Mouse (Mus musculus): ENCODE results near the gene Rhebl1.
A peak's percentile ranks its signal among the peaks of the same experiment; 100 is the strongest.

Rhebl1 gene

DNA sequence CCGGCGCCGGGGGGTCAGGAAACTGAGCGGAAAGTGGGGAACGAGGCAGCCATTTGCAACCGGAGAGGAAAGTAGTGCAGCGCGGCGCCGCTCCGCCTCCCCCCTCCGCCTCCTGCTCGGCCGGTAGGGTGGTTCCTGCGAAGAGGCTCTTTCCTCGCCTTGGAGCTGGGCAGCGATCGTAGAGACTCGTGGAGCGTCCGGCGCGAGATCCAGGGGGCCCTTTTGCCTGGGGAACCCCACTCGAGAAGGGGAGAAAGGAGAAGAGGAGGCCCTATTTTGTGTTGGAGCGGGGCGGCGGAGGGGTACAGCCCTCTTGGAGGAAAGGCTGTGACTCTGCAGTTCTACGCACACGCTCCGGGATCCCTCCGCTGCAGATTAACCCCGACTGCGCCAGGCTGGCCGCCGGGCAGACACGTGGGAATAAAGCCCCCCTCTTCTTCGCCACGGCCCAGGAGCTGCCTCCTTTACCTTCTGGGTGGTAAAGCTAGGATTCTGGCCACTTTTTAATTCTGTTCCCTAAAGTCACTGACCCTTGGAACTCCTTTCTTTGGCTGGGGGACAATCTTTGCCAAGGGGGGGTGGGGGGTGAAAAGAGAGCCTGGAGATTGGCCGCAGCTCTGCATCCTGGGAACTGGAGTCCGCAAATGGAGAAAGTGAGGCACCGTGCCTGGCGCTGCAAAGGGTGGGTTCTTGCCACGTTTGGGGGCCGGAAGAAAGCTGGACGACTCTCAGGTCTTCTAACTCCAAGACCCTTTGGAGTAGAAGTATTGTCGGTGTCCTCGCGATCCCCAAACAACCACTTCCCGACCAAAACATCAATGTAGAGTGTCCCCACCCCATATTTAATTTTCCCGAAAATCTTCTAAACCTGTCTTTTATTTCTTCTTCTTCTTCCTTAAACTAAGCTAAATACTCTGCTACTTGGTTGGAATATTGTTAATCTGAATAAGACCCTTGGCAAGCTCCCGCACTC, 22.1 kb downstream of the Rhebl1 start:
- peak; percentile 95 for DNase-seq (ENCODE audit: low read depth, low spot score)

DNA sequence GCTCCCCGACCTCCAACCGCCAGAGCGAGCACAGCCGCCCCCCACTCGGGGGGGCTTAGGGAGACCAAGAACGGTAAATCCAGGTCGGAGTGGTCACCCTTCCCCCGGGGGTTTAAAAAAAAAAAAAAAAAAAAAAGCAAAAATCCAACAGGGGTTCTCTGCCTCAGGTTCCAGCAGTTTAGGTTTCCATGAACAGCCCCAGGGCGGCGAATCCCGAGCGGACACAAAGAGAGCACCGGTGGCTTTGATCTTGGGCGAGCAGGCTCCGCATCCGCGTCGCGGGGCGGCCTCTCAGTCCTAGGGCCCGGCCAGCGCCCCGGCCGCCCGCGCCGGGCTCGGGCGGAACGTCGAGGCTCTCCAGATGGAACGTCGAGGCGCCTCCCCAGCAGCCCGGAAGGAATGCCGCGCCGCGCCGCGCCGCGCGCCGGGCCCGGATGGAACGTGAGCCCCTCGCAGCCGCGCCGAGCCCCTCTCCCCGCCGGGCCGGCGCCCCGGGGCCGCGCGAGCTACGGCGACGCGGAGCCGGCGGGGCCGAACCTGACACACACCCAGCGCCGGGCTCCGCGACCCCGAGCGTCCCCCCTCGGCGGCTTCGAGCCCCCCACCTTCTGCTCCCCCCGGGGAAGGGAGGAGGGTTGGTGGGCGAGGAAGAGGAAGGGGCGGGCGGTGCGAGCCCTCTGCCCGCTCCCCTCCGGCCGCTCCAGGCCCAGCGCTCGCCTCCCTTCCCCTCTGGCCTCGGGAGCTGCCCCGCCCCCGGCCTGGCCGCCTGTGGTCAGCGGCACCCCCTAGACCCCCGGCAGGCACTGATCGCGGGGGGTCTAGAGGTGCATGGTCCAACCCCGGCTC, 23.0 kb downstream of the Rhebl1 start, which contains the start of gene Kmt2d:
Kmt2d (minus strand) TSS at position 135 of the 846 bp plus-strand sequence.
- DNase-seq (ENCODE audit: low read depth, low spot score): peak; percentile 62

DNA sequence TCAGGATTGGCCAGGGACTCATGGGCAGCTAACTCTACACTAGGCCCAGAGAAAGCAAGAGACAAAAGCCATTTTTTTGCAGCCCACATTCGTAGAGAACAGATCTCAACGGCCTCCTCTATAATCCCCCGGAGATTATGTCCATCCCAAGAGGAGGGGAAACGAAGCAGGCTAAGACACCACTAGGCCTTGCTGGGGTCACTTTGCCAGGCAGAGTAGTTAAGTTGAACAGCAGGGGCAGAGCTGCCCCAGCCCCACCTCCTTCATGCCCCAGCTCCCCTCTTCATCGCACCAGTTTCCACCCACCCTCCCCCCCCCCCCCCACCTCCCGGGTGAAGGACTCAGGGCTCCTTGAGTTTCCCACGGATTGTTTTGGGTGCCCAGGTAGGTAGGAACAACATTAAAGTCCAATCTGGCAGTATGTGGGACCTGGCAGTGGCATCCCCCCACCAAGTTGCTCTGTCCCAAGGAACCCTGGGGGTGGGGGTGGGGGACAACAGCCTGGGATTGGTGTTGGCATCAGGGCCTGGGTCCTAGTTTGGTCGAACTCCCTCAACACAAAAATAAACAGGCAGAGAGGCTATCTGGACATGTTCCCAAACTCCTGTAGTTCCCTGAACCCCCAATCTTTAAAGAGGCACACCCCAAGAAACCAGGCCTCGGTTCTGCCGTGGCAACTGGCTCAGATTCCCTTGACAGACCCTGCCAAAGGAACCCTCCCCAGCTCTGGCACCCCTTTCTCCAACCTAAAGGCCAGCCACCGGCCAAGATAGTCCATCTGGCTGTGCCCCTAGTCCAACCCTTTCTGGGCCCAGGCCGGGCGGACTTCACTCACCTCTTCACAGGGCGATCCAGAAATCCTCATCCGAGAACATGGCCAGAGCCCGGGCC, 23.9 kb downstream of the Rhebl1 start:
- no peak for DNase-seq (ENCODE audit: low read depth, low spot score)

DNA sequence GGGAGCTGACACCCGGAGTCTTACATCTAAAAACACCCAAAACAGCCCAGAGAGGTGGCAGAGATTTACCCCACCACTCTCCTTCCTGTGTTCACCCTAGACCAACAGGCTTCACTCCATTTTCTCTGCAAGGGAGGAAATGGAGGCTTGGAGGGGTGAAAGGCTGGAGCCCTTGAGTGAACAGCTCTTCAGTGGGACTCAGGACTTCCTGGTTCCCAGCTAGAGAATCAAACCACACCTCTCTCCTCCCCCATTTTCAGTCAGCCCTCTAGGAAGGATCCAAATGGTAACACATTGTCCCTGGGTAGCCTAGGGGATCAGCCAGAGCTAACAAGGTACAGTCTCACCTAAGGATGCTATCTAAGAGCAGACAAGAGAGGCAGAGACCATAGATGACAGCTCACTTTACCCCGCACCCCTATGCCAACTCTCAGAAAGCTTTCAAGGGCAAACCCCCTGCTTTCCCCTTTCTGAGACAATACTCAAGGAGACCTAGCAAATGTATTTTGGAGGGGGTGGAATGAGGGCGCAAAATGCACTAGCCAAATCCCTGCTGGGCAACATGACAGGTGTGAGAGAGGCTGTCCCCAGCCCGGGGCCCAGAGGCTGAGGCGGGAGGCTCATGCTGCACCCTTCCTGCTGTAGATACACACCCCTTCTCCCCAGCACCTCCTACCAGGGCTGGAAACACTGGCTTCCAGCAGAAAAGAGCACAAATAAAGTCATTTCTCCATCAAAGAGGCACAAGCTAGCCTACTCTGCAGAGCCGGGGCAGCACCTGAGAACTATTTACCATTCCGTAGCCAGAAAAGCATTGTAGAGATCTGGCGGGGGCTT, 24.8 kb downstream of the Rhebl1 start:
- peak; percentile 51 for DNase-seq (ENCODE audit: low read depth, low spot score)

DNA sequence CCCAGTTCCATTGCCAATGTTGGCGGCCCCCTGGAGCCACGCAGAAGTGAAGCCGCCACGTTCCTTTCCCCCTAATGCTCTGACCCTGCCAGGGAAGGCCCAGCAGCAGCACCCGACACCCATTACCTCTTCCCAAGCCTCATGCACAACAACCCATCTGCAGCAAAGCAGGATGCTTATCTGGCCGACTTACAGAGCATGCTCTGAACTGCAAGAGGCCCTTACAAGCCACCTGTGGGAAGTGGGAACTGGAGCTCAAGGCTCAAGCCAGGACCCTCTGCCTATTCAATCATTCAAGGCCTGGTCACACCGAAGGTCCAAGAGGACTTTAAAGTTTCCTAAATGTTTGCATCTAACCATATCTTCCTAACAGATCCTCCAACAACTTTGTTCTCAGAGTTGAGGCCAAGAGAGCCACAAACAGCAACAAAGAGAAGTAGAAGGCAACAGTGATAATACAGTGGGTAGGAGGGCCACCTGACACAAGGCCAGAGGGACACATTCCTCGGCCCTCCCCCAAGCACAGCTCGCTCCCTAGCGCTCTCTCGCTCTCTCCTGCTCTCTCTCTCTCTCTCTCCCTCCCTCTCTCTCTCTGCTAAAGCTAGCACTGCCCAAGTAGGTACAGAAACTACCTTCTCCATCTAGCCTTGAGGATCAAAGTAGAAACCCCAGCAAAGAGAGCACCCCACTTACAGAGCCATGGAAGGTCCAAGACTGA, 25.8 kb downstream of the Rhebl1 start:
- DNase-seq (ENCODE audit: low read depth, low spot score): no peak

DNA sequence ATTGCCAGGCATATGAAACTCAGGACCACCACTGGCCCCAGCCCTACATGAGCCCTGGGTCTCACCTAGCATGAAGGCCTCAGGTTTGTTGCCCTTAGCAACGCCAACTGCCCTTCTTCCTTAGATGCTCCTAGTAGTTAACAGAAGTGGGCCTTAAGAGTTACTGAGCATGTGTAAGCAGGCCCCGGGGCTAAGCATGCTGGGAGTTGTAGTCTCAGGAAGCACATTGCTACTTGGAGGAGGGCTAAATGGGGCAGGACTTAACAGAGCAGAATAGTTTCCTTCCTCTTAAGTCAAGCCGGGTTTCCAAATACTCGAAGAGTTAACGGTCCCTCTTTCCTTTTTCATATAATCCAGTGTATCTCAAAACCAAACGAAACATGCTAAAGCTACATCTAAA, 27.0 kb downstream of the Rhebl1 start:
- DNase-seq (ENCODE audit: low read depth, low spot score): peak; percentile 80

DNA sequence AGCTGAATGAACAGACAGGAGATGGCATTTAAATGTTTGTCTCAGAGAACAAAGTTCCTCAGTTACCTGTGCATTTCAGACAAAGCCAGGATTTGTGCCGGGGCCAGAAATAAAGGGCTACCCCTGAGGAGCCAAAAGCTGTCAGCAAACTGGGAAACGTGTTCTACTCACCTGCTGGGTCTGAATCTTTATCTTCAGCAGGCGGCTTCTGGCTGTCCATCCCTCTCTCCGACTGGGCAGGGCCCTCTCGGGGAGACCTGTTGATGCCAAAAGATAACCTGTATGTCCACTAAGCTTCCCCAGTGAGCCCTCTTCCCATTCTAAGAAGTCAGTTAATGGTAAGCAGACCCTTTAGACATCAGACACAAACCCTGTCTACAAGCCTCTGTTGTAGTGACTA, 27.8 kb downstream of the Rhebl1 start:
- no peak for DNase-seq (ENCODE audit: low read depth, low spot score)

DNA sequence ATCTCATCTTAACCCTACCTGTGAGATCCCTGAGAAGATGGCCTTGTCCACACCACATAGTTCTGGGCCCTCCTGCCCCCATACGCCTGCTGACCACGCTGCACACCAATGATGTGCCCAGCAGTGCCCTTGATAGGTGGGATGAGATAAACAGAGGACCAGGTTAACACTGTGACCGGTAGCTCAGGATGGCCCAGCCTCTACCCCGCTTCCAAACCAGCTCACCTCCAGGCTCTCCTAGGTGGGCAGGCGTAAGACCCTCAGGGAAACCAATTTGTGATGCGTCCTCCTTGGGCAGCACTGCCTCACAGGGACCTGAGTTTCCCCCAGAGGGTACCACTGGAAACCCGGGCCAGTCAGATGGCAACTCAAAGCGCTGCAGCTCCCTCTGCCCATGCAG, 28.6 kb downstream of the Rhebl1 start:
- DNase-seq (ENCODE audit: low read depth, low spot score): no peak

DNA sequence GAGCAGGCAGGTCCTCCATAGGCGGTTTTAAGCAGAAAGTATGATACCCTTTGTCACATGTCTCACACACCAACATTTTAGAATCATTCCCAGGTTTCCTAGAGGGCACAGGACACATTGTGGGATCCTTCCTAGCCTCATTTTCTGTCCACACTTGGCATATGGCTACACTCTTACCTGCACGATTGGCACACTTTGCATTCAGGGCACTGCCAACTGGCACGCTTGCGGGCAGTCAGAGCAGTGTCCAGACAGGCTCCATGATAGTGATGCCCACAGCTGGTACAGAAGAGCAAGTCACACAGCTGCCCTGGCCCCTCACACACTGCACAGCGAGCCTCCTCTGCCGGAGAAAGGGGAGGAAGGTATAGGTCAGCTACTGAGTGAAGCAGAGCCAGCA, 29.4 kb downstream of the Rhebl1 start:
- DNase-seq (ENCODE audit: low read depth, low spot score): no peak

DNA sequence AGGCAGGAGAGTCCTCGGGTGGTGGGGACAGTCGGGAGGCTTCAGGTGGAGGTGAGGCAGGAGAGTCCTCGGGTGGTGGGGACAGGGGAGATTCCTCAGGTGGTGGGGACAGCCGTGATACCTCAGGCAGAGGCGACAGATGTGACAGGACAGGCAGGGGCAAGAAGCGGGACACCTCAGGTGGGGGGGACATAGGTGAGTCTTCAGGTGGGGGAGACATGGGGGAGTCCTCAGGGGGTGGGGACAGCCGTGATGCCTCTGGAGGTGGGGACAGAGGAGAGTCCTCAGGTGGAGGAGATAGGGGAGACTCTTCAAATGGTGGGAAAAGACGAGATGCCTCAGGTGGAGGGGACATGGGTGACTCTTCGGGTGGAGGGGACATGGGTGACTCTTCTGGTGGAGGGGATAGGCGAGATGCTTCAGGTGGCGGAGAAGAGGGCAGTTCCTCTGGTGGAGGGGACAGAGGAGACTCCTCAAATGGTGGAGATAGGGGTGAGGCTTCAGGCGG, 30.8 kb downstream of the Rhebl1 start:
- DNase-seq (ENCODE audit: low read depth, low spot score): no peak

DNA sequence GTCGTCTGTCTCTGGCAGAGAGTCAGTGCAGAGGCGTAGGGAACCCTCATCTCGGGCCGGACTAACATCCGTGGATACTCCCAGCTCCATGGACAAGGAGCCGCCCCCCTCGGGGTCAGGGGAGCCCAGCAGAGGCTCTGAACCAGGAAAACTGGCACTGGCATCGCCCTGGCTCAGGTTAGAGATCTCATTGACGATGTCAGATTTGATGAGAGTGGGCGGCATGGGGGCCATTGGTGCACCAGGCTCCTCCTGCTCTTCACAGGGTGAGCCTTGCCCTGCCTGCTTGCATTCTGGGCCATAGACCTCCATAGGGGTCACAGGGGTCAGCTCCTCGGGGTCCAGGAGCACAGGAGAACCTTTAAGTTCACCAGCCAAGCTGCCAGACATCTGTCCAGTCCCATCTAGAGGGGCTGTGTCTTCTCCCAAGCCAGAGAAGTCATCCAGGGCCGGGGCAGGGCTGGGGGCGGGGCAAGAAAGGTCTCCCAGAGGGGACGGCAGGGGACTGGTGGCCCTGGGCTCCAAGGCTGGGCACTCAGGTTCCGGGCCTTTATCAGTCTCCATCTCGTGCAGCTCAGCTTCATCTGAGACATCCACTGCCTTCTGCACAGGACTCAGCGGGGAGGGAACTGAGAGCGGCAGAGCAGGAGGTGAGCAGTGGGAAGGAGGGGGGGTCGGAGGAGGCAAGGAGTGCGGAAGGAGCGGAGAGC, 32.5 kb downstream of the Rhebl1 start:
- DNase-seq (ENCODE audit: low read depth, low spot score): no peak

DNA sequence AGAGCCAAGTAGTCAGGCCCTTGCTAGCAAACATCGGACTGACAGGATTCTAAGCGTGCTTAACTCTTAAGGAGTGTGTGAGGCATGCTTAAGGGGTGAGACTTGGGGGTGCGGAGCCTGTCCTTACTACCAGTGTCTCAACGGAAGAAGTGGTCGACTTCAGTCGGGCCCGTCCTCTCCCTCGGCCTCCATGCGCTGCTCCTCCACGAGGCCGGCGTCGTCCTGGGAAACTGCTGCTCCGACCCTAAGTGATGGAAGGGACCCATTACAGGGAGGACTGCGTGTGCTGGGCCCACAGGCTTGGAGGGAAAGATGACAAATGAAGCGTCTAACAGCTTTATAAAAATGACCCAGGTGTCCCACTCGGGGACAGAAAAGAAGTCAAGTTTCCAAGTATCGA, 33.4 kb downstream of the Rhebl1 start:
- DNase-seq (ENCODE audit: low read depth, low spot score): no peak

DNA sequence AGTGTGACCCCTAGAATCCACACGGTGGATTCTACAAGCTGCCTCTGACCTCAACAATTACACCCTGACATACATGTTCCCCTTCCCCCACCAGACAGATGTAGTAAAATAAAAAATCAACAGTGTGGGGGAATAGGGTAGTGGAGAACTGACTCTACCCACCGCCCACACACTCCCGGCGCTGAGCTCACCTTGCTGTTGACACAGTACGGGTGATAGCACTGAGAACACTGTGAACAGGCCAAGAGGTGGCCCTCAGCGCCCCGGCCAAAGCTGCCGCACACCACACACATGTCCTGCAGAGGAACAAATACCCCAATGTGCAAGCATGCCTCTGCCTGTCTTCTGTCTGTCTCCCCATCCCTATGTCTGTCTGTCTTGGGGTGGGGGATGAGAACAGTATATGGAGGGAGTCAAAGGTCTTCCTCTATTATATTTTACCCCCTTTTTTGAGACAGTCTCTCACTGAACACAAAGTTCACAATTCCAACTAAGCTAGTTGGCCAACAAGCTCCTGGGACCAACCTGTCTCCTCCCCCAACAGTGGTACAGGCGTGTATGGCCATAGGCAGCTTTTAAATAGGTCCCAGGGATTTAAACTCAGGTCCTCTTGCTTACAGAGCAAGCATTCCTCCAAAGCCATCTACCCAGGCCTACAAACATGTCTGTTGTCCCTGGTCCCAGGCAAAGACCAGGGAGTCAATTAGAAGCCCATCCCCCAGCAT, 34.9 kb downstream of the Rhebl1 start:
- no peak for DNase-seq (ENCODE audit: low read depth, low spot score)

DNA sequence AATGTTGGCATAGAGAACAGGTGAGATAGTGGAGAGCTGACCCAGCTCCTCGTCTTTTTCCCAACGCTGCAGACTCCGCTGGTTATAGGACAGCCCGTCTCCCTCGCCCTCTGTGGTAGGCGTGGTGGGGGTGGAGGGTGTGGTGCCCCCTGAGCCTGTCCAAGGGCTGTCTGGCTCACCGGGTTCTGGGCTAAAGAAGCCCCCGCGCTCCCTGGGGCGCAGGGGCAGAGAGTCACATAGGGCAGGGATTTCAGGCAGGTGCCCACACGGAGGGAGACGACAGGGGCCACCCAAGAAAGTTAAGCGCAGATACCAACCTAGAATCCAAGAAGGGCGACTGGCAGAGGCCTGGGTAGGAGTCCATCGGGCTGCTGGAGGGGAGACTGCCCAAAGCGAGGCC, 40.1 kb downstream of the Rhebl1 start:
- DNase-seq (ENCODE audit: low read depth, low spot score): no peak

DNA sequence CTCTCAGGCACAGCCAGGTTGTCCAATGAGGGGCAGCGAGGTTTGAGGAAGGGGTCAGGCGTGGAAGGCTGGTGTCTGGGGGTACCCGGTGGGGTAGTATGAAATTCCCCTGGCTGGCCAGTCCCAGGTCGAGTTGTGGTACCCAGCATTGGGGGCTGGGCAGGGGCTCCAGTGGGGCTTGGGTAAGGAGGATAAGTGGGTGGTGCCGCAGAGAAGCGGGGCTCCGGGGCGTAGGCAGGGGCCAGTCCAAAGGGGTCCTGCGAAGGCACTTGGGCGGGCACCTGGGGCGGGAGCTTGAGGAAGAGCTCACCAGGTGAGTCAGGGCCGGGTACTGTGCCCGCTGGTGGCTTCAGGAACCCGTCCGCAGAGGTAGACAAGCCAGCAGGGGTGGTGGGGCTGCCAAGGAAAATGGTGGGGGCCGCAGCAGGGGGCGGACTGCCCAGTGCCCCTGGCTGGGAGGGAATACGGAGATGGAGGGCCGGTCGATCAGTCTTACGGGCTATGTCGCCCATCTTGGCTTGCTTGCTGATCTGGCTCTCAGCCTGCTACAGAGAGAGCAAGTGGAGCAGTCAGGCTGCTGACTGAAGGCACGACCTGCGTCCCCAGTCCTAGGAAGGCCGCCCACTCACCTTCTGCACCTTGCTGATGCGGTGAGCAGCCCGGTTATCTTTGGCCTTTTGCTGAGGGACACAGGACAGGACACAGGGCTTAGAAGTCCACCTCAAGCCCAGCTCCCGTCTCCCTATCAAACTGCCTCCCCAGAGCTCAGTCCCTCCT, 41.0 kb downstream of the Rhebl1 start:
- no peak for DNase-seq (ENCODE audit: low read depth, low spot score)

DNA sequence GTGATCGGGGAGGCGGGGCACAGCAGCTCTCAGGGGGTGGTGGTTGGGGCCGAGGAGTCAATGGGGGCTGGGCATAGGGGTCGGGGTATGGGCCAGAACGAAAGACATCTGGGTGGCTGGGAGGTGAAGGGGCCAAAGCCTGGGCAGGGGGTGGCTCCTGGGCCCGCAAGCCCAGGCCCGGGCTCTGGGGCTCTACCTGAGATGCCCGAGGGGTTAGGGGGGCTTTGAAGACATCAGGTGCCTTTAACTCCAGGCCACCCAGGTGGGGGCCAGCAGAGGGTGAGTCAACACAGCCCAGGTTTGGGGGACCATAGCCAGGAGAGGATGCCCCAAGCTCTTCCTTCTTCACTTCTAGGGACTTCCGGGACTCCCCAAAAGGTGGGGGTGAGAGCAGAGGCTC, 41.6 kb downstream of the Rhebl1 start:
- no peak for DNase-seq (ENCODE audit: low read depth, low spot score)

DNA sequence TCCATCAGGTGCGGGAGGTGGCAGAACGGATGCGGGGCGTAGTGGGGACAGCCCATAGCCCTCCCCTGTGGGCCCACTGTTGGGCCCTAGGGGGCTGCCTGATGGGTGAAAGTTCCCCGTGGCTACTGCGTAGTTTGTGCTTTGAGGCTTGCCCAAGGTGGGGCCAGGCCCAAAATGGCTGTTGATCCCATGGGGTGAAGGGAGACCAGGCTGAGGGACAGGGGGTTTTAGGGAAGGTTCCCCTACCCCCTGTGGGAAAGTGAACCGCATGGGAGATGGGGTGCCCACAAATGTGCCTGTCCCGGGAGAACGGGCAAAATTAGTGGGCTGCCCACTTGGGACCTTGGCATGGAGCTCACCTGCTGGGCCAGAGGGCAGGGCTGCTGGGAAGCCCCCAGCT, 42.3 kb downstream of the Rhebl1 start:
- DNase-seq (ENCODE audit: low read depth, low spot score): no peak
